Mouse (Mus musculus) embryonic facial prominence, embryonic 13.5 days (tissue): ENCODE data around the gene Kcnq1. TPM values are rescaled to one million over a fixed set of nuclear protein-coding genes. Genes with fewer than 3 reads are reported as not detected.

ENCODE experiments used
- ATAC-seq: fragments of 200-750 bp; cut with Nextera tagmentation; 2 replicates; pipeline ENCODE4 v1.8.0; 2017; ENCODE audit warnings: low read depth; ENCODE audit not compliant: insufficient number of reproducible peaks, insufficient read depth, low FRiP score, low TSS enrichment
- H3K27ac ChIP-seq: fragments of 300-500 bp; sonication (generic); 2 replicates; pipeline ENCODE4 v1.5.1; 2015; ENCODE audit warnings: moderate library complexity, mild to moderate bottlenecking, inconsistent platforms
- H3K27me3 ChIP-seq: fragments of 300-500 bp; sonication (generic); 2 replicates; pipeline ENCODE4 v1.6.1; 2015; ENCODE audit warnings: mild to moderate bottlenecking, inconsistent platforms
- H3K36me3 ChIP-seq: fragments of 300-500 bp; sonication (generic); 2 replicates; pipeline ENCODE4 v1.6.1; 2015; ENCODE audit warnings: mild to moderate bottlenecking, inconsistent platforms
- H3K4me1 ChIP-seq: fragments of 300-500 bp; sonication (generic); 2 replicates; pipeline ENCODE4 v1.6.1; 2015; ENCODE audit warnings: inconsistent platforms
- H3K4me2 ChIP-seq: fragments of 300-500 bp; sonication (generic); 2 replicates; pipeline ENCODE4 v1.6.1; 2015; ENCODE audit warnings: moderate library complexity, mild to moderate bottlenecking, inconsistent platforms
- H3K4me3 ChIP-seq: fragments of 300-500 bp; sonication (generic); 2 replicates; pipeline ENCODE4 v1.5.1; 2015; ENCODE audit warnings: mild to moderate bottlenecking, inconsistent platforms
- H3K9ac ChIP-seq: fragments of 300-500 bp; sonication (generic); 2 replicates; pipeline ENCODE4 v1.6.1; 2015; ENCODE audit warnings: mild to moderate bottlenecking, inconsistent platforms
- H3K9me3 ChIP-seq: fragments of 300-500 bp; sonication (generic); 2 replicates; pipeline ENCODE4 v1.6.1; 2016; ENCODE audit warnings: inconsistent platforms
- WGBS: fragments of 180-500 bp; shearing (Covaris S2); methylation state at CpG from one replicate; pipeline ENCODE4 v1.1.7; 2015; ENCODE audit warnings: mixed read lengths; 5-methylcytosine and 5-hydroxymethylcytosine counted together
- polyA plus RNA-seq: library from polyadenylated mRNA; unstranded; fragments of >200 nt; fragmentation: Nextera tagmentation; extraction: Ambion mirVana; gene quantifications from 2 replicates; pipeline ENCODE4 v1.2.1, GENCODE M21; 2015

Kcnq1 gene
- polyA plus RNA-seq, 1 experiment from 2014 or later, result 0.84 TPM

DNA sequence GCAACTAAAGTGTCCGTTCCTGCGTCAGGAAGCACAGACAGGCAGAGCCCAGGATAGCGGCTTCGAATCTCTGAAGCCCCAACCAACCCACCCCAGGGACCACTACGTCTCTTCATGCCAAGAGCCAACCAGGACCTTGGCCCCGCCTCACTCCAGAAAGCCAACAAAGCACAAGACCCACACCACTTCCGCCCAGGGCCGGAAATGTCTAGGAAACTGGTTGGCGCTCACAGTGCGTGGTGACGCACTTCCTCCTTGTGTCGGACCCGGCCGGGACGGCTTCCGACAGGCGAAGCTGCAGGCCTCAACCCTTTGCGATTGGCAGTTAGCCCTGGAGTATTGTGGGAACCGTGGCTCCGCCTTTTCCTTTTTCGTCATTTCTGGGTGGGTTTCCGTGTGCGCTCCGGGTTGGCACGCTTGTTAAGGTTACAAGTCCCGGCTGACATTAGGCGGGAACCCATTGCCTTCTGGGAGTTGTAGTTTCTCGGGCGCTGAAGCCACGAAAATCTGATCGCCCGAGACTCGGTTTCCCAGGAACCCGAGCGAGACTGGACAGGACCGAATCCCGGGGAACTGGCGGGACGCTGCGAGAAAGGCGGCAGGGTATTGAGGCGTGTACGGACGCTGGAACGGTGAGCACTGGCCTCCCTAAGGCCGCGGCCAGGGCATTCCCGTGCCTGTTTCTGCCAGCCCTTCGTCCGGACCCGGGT is 37.1 kb upstream of the Kcnq1 start, which contains the start of gene Tssc4:
Gene Tssc4, plus strand, starts transcription at position 368 of the 710 bp plus-strand sequence.
- Histone ChIP-seq H3K4me1 (peaks cover 27% of the 10 kb centered on the region), H3K27ac (peak within 1 kb of the TSS; percentile 97), H3K27me3 (no peaks in the 10 kb centered on the region), H3K4me2 (peak within 1 kb of the TSS; percentile 99), H3K4me3 (peak within 1 kb of the TSS; percentile 87), H3K36me3 (peaks cover 45% of the 10 kb centered on the region), H3K9ac (peak within 1 kb of the TSS; percentile 95), H3K9me3 (no peaks in the 10 kb centered on the region)
- under 1% methylated on average over 51 of the region's 51 CpGs for WGBS
- ATAC-seq, result peak; percentile 96

GRCm38 (mm10) chr7:143069751-143070400 is 36.3 kb upstream of the Kcnq1 start:
- H3K27me3 ChIP-seq, result no peaks in the 10 kb centered on the region
- no peaks in the 10 kb centered on the region for H3K9me3 ChIP-seq
- peak overlapping the region; percentile 97 for H3K27ac ChIP-seq
- peak overlapping the region; percentile 95 for H3K9ac ChIP-seq
- peak overlapping the region; percentile 87 for H3K4me3 ChIP-seq
- WGBS, result 8% methylated on average over 30 of the region's 30 CpGs
- peaks cover 37% of the 10 kb centered on the region for H3K36me3 ChIP-seq
- no peak for ATAC-seq
- H3K4me2 ChIP-seq, result peak overlapping the region; percentile 99
- peaks cover 27% of the 10 kb centered on the region for H3K4me1 ChIP-seq

DNA sequence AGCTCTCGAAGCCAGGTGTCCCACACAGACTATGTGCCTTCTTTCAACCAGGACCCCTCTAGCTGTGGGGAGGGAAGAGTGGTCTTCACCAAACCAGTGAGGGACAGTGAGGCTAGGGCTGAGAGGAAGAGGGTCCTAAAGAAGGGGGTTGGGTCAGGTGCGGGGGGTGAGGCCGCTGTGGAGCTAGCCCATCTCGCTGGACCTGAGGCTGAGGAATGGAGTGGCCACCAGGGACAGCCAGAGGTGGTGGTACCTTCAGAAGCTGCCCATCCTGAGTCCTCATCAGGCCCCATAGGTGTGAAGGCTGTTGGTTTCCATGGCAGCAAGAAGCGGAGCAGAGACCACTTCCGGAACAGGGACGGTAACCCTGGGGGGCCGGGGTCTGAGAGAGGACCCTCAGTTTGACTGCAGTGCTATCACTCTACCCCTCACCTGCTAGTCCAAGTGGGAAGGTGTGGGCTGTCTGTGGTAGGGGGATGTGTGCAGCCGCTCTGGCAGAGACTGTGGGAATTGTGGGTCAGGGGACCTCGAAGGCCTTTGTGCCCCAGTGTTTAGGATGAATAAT is 35.6 kb upstream of the Kcnq1 start:
- H3K4me2 ChIP-seq, result peak overlapping the region; percentile 99
- no peak overlapping the region for H3K27ac ChIP-seq
- no peaks in the 10 kb centered on the region for H3K27me3 ChIP-seq
- H3K9me3 ChIP-seq, result no peaks in the 10 kb centered on the region
- no peak for ATAC-seq
- H3K4me1 ChIP-seq, result peaks cover 27% of the 10 kb centered on the region
- H3K36me3 ChIP-seq, result peaks cover 30% of the 10 kb centered on the region
- H3K4me3 ChIP-seq, result peak overlapping the region; percentile 87
- peak overlapping the region; percentile 95 for H3K9ac ChIP-seq
- 89% methylated on average over 10 of the region's 10 CpGs for WGBS

DNA sequence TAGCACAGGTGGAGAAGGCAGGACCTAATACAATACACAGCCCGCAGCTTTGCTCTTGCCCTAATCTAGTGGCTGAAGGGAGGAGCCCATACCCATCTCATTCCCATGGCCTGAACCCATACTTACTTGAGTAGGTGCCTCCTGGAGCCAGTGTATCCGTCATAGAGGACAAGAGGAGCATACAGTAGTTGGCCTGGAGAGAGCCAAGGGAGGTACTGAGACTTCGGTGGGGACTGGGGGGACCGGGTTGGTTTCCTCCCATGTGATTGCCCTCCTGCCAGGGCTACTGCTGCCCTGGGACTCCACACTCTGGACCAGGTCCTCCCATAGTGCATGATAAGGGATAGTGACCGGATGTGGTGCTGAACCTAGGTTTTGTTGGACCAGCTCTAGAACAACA is 33.6 kb upstream of the Kcnq1 start:
- Histone ChIP-seq H3K27ac (no peak overlapping the region), H3K4me2 (no peak overlapping the region), H3K4me1 (peaks cover 26% of the 10 kb centered on the region), H3K36me3 (peaks cover 10% of the 10 kb centered on the region), H3K27me3 (no peaks in the 10 kb centered on the region), H3K9ac (0 out of 2 replicates have a peak overlapping the region, but pooled peaks have one; percentile 21), H3K9me3 (no peaks in the 10 kb centered on the region), H3K4me3 (no peak overlapping the region)
- no peak for ATAC-seq
- WGBS, result 87% methylated on average over 5 of the region's 5 CpGs

DNA sequence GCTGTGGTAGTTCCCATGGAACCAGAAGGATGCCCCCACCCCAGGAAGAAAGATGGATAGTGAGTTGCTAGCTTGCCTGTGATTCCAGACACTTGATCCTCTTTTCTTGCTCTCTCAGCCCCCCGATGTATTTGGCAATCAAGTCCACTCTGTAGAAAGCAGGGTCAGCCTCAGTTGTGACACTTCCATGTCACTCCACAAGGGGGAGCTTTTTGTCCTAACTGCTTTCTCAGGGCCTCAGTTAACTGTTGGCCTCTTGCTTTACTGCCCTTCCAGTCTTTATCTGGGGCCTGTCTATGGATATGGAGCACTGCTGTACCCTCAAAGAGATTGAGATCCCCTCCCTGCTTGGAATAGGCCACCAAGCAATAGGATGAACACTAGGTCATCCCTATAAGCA is 33.1 kb upstream of the Kcnq1 start:
- Histone ChIP-seq H3K4me2 (no peak overlapping the region), H3K4me3 (no peak overlapping the region), H3K27me3 (no peaks in the 10 kb centered on the region), H3K27ac (no peak overlapping the region), H3K9me3 (no peaks in the 10 kb centered on the region), H3K4me1 (peaks cover 21% of the 10 kb centered on the region), H3K9ac (no peak overlapping the region), H3K36me3 (peaks cover 6% of the 10 kb centered on the region)
- no peak for ATAC-seq
- WGBS, result 73% methylated on average over 1 of the region's 1 CpGs

GRCm38 (mm10) chr7:143075394-143075793 is 30.8 kb upstream of the Kcnq1 start:
- no peak overlapping the region for H3K4me3 ChIP-seq
- H3K27ac ChIP-seq, result no peak overlapping the region
- H3K4me2 ChIP-seq, result no peak overlapping the region
- H3K36me3 ChIP-seq, result peaks cover 3% of the 10 kb centered on the region
- no peak overlapping the region for H3K9ac ChIP-seq
- peaks cover 9% of the 10 kb centered on the region for H3K4me1 ChIP-seq
- no peaks in the 10 kb centered on the region for H3K27me3 ChIP-seq
- 77% methylated on average over 5 of the region's 5 CpGs for WGBS
- ATAC-seq, result no peak
- H3K9me3 ChIP-seq, result no peaks in the 10 kb centered on the region

DNA sequence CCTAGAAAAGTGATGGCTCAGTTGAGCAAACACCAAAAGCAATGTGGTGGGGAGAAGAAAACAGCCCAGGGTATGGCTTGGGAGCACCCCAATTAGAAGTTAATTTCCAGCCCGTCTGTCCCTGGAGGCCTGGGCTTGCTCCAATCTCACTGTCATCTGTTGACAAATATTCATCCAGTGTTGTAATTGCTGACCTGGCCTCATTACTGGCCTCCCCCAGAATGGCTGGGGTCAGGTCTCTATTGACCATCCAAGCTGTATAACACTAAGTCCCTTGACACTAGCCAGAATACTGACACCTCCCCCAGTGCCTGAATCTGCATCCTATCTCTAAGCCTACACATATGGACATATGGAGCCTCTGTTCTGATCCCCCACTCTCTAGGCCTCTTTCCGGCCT is 28.8 kb upstream of the Kcnq1 start:
- Histone ChIP-seq H3K4me3 (no peak overlapping the region), H3K4me1 (no peaks in the 10 kb centered on the region), H3K9me3 (no peaks in the 10 kb centered on the region), H3K27ac (no peak overlapping the region), H3K27me3 (no peaks in the 10 kb centered on the region), H3K4me2 (no peak overlapping the region), H3K36me3 (peaks cover 3% of the 10 kb centered on the region), H3K9ac (no peak overlapping the region)
- WGBS, result 86% methylated on average over 2 of the region's 2 CpGs
- no peak for ATAC-seq

DNA sequence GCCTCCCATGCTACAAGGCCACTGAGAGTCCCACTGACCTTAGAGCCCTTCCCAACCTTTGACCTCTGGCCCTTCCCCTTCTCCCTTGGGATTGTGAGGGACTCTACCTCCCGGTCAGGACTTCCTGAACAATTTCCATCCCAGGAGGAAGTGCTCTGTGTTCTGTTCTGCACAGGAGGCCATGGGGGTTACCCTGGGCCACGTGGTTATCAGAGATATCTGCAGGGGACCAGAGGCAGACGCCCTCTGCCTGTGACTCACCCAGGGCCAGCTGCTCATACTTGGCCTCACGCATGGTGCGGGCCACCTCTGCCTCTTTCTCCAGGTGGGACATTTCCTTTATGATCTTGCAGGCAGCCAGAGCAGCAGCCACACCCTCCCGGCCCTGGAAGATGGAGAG is 24.1 kb upstream of the Kcnq1 start:
- no peaks in the 10 kb centered on the region; the same call in 1 of the 2 replicates for H3K36me3 ChIP-seq
- H3K4me2 ChIP-seq, result no peak overlapping the region
- no peak overlapping the region for H3K4me3 ChIP-seq
- no peak for ATAC-seq
- WGBS, result 58% methylated on average over 6 of the region's 6 CpGs
- H3K4me1 ChIP-seq, result peaks cover 6% of the 10 kb centered on the region
- no peak overlapping the region for H3K27ac ChIP-seq
- H3K9me3 ChIP-seq, result no peaks in the 10 kb centered on the region
- H3K9ac ChIP-seq, result no peak overlapping the region
- no peaks in the 10 kb centered on the region for H3K27me3 ChIP-seq

- Histone ChIP-seq H3K9ac (no peak overlapping the region), H3K4me2 (no peak overlapping the region), H3K4me1 (peaks cover 13% of the 10 kb centered on the region), H3K36me3 (no peaks in the 10 kb centered on the region; the same call in 1 of the 2 replicates), H3K27ac (no peak overlapping the region), H3K9me3 (no peaks in the 10 kb centered on the region), H3K27me3 (no peaks in the 10 kb centered on the region), H3K4me3 (no peak overlapping the region)
- no peak for ATAC-seq
- 80% methylated on average over 2 of the region's 2 CpGs for WGBS
Observed at GRCm38 (mm10) chr7:143083708-143084107, 22.5 kb upstream of the Kcnq1 start.

DNA sequence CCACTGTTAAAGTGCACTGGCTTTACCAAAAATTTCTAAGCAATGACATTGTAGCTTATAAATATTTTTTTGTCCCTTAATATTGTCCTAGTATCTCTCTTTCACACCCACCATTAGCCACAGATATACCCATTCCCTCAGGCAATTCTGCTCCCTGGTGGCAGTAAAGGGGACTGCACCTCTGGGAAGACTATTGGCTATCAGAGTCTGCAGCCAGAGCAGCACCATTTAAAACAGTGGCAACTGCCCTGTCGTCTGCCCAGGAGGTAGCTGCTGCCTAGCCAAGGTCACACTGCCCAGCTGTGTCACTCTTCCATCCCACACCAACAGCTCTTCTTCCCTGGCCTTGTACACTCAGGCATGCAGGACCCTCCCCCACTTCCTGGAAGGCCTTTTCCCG is 19.8 kb upstream of the Kcnq1 start:
- Histone ChIP-seq H3K27ac (peak overlapping the region; percentile 91), H3K36me3 (no peaks in the 10 kb centered on the region), H3K4me1 (peaks cover 13% of the 10 kb centered on the region), H3K4me3 (peak overlapping the region; percentile 24), H3K4me2 (peak overlapping the region; percentile 50), H3K9ac (peak overlapping the region; percentile 60), H3K9me3 (no peaks in the 10 kb centered on the region), H3K27me3 (no peaks in the 10 kb centered on the region)
- ATAC-seq, result no peak
- 53% methylated on average over 2 of the region's 2 CpGs for WGBS

DNA sequence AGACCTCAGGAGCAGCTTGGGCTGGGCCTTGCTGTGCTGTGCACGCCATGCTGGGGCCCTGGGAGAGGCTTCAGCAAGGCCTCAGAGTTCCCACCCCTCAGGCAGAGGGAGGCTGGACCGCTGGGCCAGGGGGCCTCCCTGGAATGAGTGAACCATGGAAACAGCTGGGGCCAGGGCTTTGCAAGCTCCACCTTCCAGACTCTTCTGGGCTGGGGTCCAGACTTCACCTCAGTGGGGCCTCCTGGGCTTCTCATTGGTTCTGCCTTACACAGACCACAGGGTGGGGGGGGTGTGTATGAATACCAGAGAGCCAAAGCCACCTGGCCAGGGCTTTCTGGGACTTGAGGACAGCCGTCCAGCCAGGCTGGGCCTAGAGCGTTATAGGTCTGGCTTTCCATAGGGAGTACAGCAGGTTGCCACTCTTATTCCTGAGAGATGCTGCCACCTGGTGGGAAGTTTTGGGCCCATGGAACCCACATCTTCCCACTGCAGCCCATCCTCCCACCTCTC is 19.0 kb upstream of the Kcnq1 start:
- Histone ChIP-seq H3K9me3 (no peaks in the 10 kb centered on the region), H3K27me3 (no peaks in the 10 kb centered on the region), H3K4me2 (peak overlapping the region; percentile 50), H3K4me3 (peak overlapping the region; percentile 24), H3K27ac (peak overlapping the region; percentile 91), H3K36me3 (no peaks in the 10 kb centered on the region), H3K4me1 (peaks cover 13% of the 10 kb centered on the region), H3K9ac (peak overlapping the region; percentile 60)
- peak; percentile 93 for ATAC-seq
- 24% methylated on average over 4 of the region's 4 CpGs for WGBS
